Mouse (Mus musculus) kidney, adult 2 months (tissue): Measurements from ENCODE around the gene Ksr1. TPM values are rescaled to one million over a fixed set of nuclear protein-coding genes. Genes with fewer than 3 reads are reported as not detected.

Experiments used
- DNase-seq: peaks from one replicate; pipeline ENCODE4 v3.0.0; 2021
- H3K27ac ChIP-seq: fragments of 200-500 bp; 2 replicates; pipeline ENCODE4 v1.5.1; 2012; ENCODE audit warnings: low read depth, low read length, control low read depth, inconsistent platforms; ENCODE audit not compliant: insufficient read depth
- H3K27me3 ChIP-seq: fragments of 200-500 bp; replicated peaks from 2 replicates; pipeline ENCODE4 v1.6.1; 2012; ENCODE audit warnings: mild to moderate bottlenecking, moderate library complexity, low read length, inconsistent platforms; ENCODE audit not compliant: control insufficient read depth, insufficient read depth
- H3K36me3 ChIP-seq: fragments of 200-500 bp; 2 replicates; pipeline ENCODE4 v1.6.1; 2012; ENCODE audit warnings: mild to moderate bottlenecking, moderate library complexity, low read length, inconsistent platforms; ENCODE audit not compliant: control insufficient read depth, insufficient read depth
- H3K4me1 ChIP-seq: fragments of 200-500 bp; 2 replicates; pipeline ENCODE4 v1.6.1; 2011; ENCODE audit warnings: low read length; ENCODE audit not compliant: control insufficient read depth, insufficient read depth
- H3K4me3 ChIP-seq: fragments of 200-500 bp; 2 replicates; pipeline ENCODE4 v1.5.1; 2011; ENCODE audit warnings: mild to moderate bottlenecking, low read depth, low read length, control low read depth; ENCODE audit not compliant: insufficient read depth
- CTCF ChIP-seq: fragments of 200-500 bp; conservative IDR thresholded peaks from 2 replicates; pipeline ENCODE4 v1.5.1; 2011; ENCODE audit warnings: low read depth, mild to moderate bottlenecking, control low read depth, low read length, moderate library complexity, mixed read lengths; ENCODE audit not compliant: insufficient read depth, insufficient read length
- POLR2A ChIP-seq: fragments of 200-500 bp; IDR thresholded peaks from one replicate; pipeline ENCODE4 v1.6.1; 2011; ENCODE audit warnings: low read depth, low read length, control low read depth
- WGBS: fragments of 180-500 bp; shearing (Covaris S2); methylation state at CpG from one replicate; pipeline ENCODE4 v1.1.7; 2018; 5-methylcytosine and 5-hydroxymethylcytosine counted together
- polyA plus RNA-seq: library from polyadenylated mRNA; depleted of rRNA; stranded (reverse); fragments of >200 nt; gene quantifications from 2 replicates; pipeline ENCODE4 v1.2.3, GENCODE M21; 2012; rRNA removed

Gene Ksr1
- 7.8 and 9.8 TPM in 2 replicates for polyA plus RNA-seq

GRCm38 (mm10) chr11:79146331-79146767, at the start of gene Ksr1:
Gene Ksr1 (minus strand): TSS chr11:79146407.
- DNase-seq: peak; percentile 96
- TF ChIP-seq CTCF (no peak), POLR2A (peak; percentile 93)
- WGBS: 2% methylated on average over 42 of the region's 42 CpGs
- no peaks in the 10 kb centered on the region for H3K27me3 ChIP-seq
- peak within 1 kb of the TSS; percentile 9 for H3K27ac ChIP-seq
- H3K36me3 ChIP-seq: no peaks in the 10 kb centered on the region
- peaks cover 8% of the 10 kb centered on the region; the same call in 1 of the 2 replicates for H3K4me1 ChIP-seq
- H3K4me3 ChIP-seq: peak within 1 kb of the TSS; percentile 88

- no peak overlapping the region for H3K27ac ChIP-seq
- TF ChIP-seq POLR2A: no peak
- TF ChIP-seq CTCF: peak; percentile 55
- DNase-seq: no peak
- H3K36me3 ChIP-seq: no peaks in the 10 kb centered on the region
- H3K4me3 ChIP-seq: no peak overlapping the region
- H3K4me1 ChIP-seq: no peaks in the 10 kb centered on the region
- 84% methylated on average over 1 of the region's 1 CpGs for WGBS
- H3K27me3 ChIP-seq: no peaks in the 10 kb centered on the region
Measured at GRCm38 (mm10) chr11:79192176-79192575, 46.0 kb upstream of the Ksr1 start.

GRCm38 (mm10) chr11:79191214-79191613, 45.0 kb upstream of the Ksr1 start:
- TF ChIP-seq POLR2A: no peak
- no peak for TF ChIP-seq CTCF
- Histone ChIP-seq H3K4me3 (no peak overlapping the region), H3K27ac (no peak overlapping the region), H3K27me3 (no peaks in the 10 kb centered on the region), H3K4me1 (no peaks in the 10 kb centered on the region), H3K36me3 (no peaks in the 10 kb centered on the region)
- 84% methylated on average over 4 of the region's 4 CpGs for WGBS
- no peak for DNase-seq

GRCm38 (mm10) chr11:79190257-79190656, 44.0 kb upstream of the Ksr1 start:
- Histone ChIP-seq H3K36me3 (no peaks in the 10 kb centered on the region), H3K4me3 (no peak overlapping the region), H3K27ac (no peak overlapping the region), H3K4me1 (no peaks in the 10 kb centered on the region), H3K27me3 (no peaks in the 10 kb centered on the region)
- no peak for TF ChIP-seq POLR2A
- no peak for TF ChIP-seq CTCF
- 92% methylated on average over 2 of the region's 2 CpGs for WGBS
- DNase-seq: no peak

- Histone ChIP-seq H3K36me3 (no peaks in the 10 kb centered on the region), H3K27ac (no peak overlapping the region), H3K27me3 (no peaks in the 10 kb centered on the region), H3K4me3 (no peak overlapping the region), H3K4me1 (no peaks in the 10 kb centered on the region)
- DNase-seq: peak; percentile 70
- TF ChIP-seq POLR2A (no peak), CTCF (no peak)
- 49% methylated on average over 6 of the region's 6 CpGs for WGBS
Measured at GRCm38 (mm10) chr11:79188176-79188575, 42.0 kb upstream of the Ksr1 start.

GRCm38 (mm10) chr11:79187291-79187690, 41.1 kb upstream of the Ksr1 start:
- TF ChIP-seq CTCF (no peak), POLR2A (no peak)
- Histone ChIP-seq H3K27ac (no peak overlapping the region), H3K36me3 (no peaks in the 10 kb centered on the region), H3K4me3 (no peak overlapping the region), H3K4me1 (no peaks in the 10 kb centered on the region), H3K27me3 (no peaks in the 10 kb centered on the region)
- 73% methylated on average over 4 of the region's 4 CpGs for WGBS
- no peak for DNase-seq

- WGBS: 93% methylated on average over 6 of the region's 6 CpGs
- Histone ChIP-seq H3K27me3 (no peaks in the 10 kb centered on the region), H3K36me3 (no peaks in the 10 kb centered on the region), H3K27ac (no peak overlapping the region), H3K4me1 (no peaks in the 10 kb centered on the region), H3K4me3 (no peak overlapping the region)
- DNase-seq: no peak
- no peak for TF ChIP-seq POLR2A
Measured at GRCm38 (mm10) chr11:79185683-79186082, 39.5 kb upstream of the Ksr1 start.
